Mouse (Mus musculus) cortical plate, adult 2 months (tissue): ENCODE results near the gene Trappc6a.

ENCODE experiments used
- CTCF ChIP-seq: fragments of 200-500 bp; IDR thresholded peaks from 2 replicates; pipeline ENCODE4 v1.5.1; 2011; ENCODE audit warnings: mild to moderate bottlenecking, control low read depth, low read length; ENCODE audit not compliant: insufficient read depth; ENCODE audit errors: extremely low read depth
- POLR2A ChIP-seq: fragments of 200-500 bp; IDR thresholded peaks from 2 replicates; pipeline ENCODE4 v1.6.1; 2011; ENCODE audit warnings: mild to moderate bottlenecking, low read length, control low read depth; ENCODE audit not compliant: insufficient read depth; ENCODE audit errors: extremely low read depth

DNA sequence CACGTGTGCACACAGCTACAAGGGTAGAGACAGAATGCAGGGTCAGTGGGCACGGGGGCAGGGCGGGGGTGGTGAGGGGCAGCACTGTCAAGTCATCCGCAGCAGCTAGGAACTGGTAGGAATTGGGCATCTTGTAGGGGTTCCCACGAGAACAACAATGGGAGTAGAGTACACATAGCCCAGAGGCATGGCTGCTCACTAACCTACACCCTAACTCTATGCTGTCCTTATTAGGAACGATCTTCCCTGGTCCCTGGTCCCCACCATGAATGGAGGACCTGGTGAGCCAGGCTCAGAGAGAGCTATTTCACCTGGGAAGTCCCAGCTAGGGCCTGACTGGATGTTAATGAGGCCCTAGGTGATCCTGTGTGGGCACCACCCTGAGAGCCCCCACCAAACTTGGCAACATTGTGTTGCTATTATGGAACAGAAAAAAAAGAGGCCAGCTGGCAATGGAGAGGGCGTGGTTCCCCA is 33.5 kb downstream of the Trappc6a start:
- TF ChIP-seq POLR2A = no peak
- TF ChIP-seq CTCF = no peak
